Mouse (Mus musculus): ENCODE results near the gene Gm2001. TPM values are rescaled to one million over a fixed set of nuclear protein-coding genes. Genes with fewer than 3 reads are reported as not detected.

Gm2001 gene
- total and polyA plus RNA-seq, 3 experiments: not detected

Other genes with a start within 250 kb of the Gm2001 start
- gene Oog1, start 239.7 kb downstream of the Gm2001 start, total RNA-seq (2021): not detected
- not detected in 2 replicates for gene Oog1, start 239.7 kb downstream of the Gm2001 start, polyA plus RNA-seq (2012; rRNA removed)
- not detected for gene Gm4027, start 223.5 kb downstream of the Gm2001 start, total RNA-seq (2021)
- gene Gm4027, start 223.5 kb downstream of the Gm2001 start, polyA plus RNA-seq (2012; rRNA removed): not detected in 2 replicates
- not detected for gene Gm16381, start 197.7 kb downstream of the Gm2001 start, total RNA-seq (2021)
- not detected in 2 replicates for gene Gm16381, start 197.7 kb downstream of the Gm2001 start, polyA plus RNA-seq (2012; rRNA removed)
- not detected for gene Gm21319, start 66.6 kb downstream of the Gm2001 start, total RNA-seq (2021)
- gene Gm21319, start 66.6 kb downstream of the Gm2001 start, polyA plus RNA-seq (2012; rRNA removed): not detected in 2 replicates
- gene Gm21936, start 46.8 kb downstream of the Gm2001 start, total RNA-seq (2021): not detected
- not detected in 2 replicates for gene Gm21936, start 46.8 kb downstream of the Gm2001 start, polyA plus RNA-seq (2012; rRNA removed)
- gene BB287469, start 25.8 kb downstream of the Gm2001 start, total RNA-seq (2021): not detected
- not detected in 2 replicates for gene BB287469, start 25.8 kb downstream of the Gm2001 start, polyA plus RNA-seq (2012; rRNA removed)
- not detected for gene Gm2016, start 31.7 kb upstream of the Gm2001 start, total RNA-seq (2021)
- gene Gm2016, start 31.7 kb upstream of the Gm2001 start, polyA plus RNA-seq (2012; rRNA removed): not detected in 2 replicates
- gene Gm2022, start 53.0 kb upstream of the Gm2001 start, total RNA-seq (2021): not detected
- gene Gm2022, start 53.0 kb upstream of the Gm2001 start, polyA plus RNA-seq (2012; rRNA removed): not detected in 2 replicates
- not detected for gene Gm2035, start 77.5 kb upstream of the Gm2001 start, total RNA-seq (2021)
- gene Gm2035, start 77.5 kb upstream of the Gm2001 start, polyA plus RNA-seq (2012; rRNA removed): not detected in 2 replicates
- not detected for gene Gm2042, start 111.7 kb upstream of the Gm2001 start, total RNA-seq (2021)
- not detected in 2 replicates for gene Gm2042, start 111.7 kb upstream of the Gm2001 start, polyA plus RNA-seq (2012; rRNA removed)
- gene Gm2075, start 169.5 kb upstream of the Gm2001 start, total RNA-seq (2021): not detected
- gene Gm2075, start 169.5 kb upstream of the Gm2001 start, polyA plus RNA-seq (2012; rRNA removed): not detected in 2 replicates
- not detected for gene Gm6803, start 176.4 kb upstream of the Gm2001 start, total RNA-seq (2021)
- not detected in 2 replicates for gene Gm6803, start 176.4 kb upstream of the Gm2001 start, polyA plus RNA-seq (2012; rRNA removed)
- not detected for gene Gm2056, start 184.7 kb upstream of the Gm2001 start, total RNA-seq (2021)
- gene Gm2056, start 184.7 kb upstream of the Gm2001 start, polyA plus RNA-seq (2012; rRNA removed): not detected in 2 replicates
- gene Gm16368, start 241.4 kb upstream of the Gm2001 start, total RNA-seq (2021): not detected
- gene Gm16368, start 241.4 kb upstream of the Gm2001 start, polyA plus RNA-seq (2012; rRNA removed): not detected in 2 replicates

All from heart, adult 2 months (tissue).